Mouse (Mus musculus): ENCODE data around the gene Aldh4a1.

DNA sequence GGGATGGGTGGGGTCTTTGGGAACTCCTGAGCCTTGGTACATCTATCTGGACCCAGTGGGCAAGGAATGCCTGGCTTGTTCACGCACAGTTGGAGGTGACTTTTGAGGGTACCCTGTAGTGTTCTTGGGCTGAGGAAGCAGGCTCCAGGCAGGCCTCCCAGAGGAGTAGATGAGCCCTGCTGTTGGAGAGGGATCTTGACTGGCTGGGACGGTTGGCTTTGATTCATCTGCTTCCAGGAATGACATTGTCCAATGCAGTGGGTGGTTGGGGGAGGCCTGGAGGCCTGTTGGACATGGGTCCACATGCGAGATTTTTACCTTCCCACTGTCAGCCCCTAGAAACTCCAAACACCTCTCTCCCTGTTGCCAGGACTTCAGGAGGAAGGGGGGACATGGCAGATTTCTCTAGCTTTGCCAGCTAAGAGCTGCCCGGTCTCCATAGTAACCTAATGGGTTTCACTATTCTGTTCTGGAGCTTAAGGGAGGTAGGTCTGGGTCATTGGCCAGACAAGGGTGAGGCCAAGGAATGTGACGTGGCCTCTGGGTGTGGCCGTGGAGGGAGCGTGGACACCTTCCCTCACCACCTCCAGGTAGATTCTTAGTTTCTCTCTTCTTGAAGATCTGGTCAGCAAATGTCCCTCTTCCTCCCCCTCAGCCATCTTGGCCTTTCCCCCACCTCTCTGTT, 9.0 kb downstream of the Aldh4a1 start:
- TF ChIP-seq CTCF (IDR thresholded peaks at IDR 0.05; ENCODE audit: low read depth, low read length) = no peak
- no peak for TF ChIP-seq POLR2A (IDR thresholded peaks at IDR 0.05; ENCODE audit: extremely low read depth, insufficient read depth, low read length)
